Mouse (Mus musculus): ENCODE measurements around the gene Dmrta1. TPM values are rescaled to one million over a fixed set of nuclear protein-coding genes. Genes with fewer than 3 reads are reported as not detected.

Dmrta1 gene
- 0.35 and 0.52 TPM in 2 replicates for polyA plus RNA-seq (2014; fragmentation: Nextera tagmentation; extraction: Ambion mirVana)

DNA sequence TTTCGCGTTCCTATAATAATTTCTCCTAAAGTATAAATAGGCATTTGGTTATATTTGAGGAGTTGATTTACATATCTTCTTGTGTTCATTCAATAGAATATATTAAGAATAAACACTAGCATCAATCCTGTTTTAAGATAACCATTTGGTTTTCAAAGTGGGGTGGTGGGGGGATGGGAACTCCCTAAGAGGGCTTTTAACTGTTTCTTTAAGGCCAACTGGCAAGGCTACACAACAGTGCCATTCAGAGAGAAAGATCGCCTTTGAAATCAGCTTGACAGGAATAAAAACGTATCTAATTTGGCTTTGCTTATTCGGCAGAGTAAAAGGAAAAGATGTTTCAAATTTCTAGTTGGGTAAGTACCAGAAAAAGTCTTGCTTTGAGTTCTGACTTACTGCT, at the start of gene Dmrta1:
Gene Dmrta1 (plus strand): TSS at position 242 of the 400 bp plus-strand sequence.
- Histone ChIP-seq H3K9me3 (ENCODE audit: control insufficient read depth, low read length) (no peaks in the 10 kb centered on the region), H3K27me3 (ENCODE audit: control insufficient read depth, insufficient read depth, low read length) (no peaks in the 10 kb centered on the region), H3K4me3 (replicated peaks; ENCODE audit: low read length) (no peak within 1 kb of the TSS), H3K27ac (no peak within 1 kb of the TSS), H3K4me1 (replicated peaks; ENCODE audit: control insufficient read depth, insufficient read depth, low read length) (peaks cover 7% of the 10 kb centered on the region; the same call in 1 of the 2 replicates), H3K4me2 (replicated peaks) (no peak within 1 kb of the TSS), H3K9ac (no peak within 1 kb of the TSS), H3K36me3 (replicated peaks; ENCODE audit: control insufficient read depth, insufficient read depth) (no peaks in the 10 kb centered on the region)
- DNase-seq (ENCODE audit: low spot score) (no peak), ATAC-seq (ENCODE audit: low FRiP score) (no peak)
- 42% methylated on average over 5 of the region's 5 CpGs for WGBS

DNA sequence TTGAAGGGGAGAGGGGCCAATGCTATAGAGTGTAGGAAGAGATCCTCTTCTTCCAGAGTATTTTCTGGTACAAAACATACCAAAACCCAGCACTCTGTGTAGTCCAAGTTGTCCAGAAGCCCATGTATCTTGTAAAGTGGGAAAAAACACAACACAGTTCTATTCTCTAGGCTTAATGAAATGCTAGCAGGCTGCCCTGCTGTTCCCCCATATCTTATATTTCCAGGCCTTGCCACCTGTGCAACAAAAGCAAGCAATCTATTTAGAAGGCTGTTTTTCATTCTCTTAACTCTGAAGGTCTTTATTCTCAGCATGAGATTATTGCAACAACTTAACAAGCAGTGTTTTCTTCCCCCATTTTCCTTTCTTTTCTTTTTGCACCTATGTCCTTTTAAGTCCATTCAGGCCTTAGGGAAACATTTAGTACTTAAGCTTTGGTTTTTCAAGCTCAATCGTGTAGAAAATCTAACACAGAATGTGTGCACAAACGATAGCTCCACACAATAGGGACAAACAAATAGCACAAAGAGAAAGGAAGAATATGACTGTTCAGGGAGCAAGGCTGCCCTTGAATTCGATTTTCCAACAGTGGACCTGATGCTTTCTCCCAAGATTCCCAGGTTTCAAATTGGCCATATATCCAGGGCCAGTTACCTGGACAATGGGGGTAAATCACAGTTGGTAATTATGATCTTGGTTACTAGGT, 48.7 kb upstream of the Dmrta1 start:
- Histone ChIP-seq H3K9me3 (ENCODE audit: control insufficient read depth, low read length) (no peaks in the 10 kb centered on the region), H3K4me3 (replicated peaks; ENCODE audit: low read length) (no peak overlapping the region), H3K27ac (no peak overlapping the region), H3K27me3 (ENCODE audit: control insufficient read depth, insufficient read depth, low read length) (no peaks in the 10 kb centered on the region), H3K4me1 (replicated peaks; ENCODE audit: control insufficient read depth, insufficient read depth, low read length) (no peaks in the 10 kb centered on the region), H3K4me2 (replicated peaks) (no peak overlapping the region), H3K36me3 (replicated peaks; ENCODE audit: control insufficient read depth, insufficient read depth) (no peaks in the 10 kb centered on the region), H3K9ac (no peak overlapping the region)
- 24% methylated on average over 3 of the region's 3 CpGs for WGBS
- DNase-seq (ENCODE audit: low spot score): no peak
- no peak for ATAC-seq (ENCODE audit: low FRiP score)

- H3K27me3 ChIP-seq (ENCODE audit: control insufficient read depth, insufficient read depth, low read length): no peaks in the 10 kb centered on the region
- H3K27ac ChIP-seq: no peak overlapping the region
- H3K9me3 ChIP-seq (ENCODE audit: control insufficient read depth, low read length): no peaks in the 10 kb centered on the region
- ATAC-seq (ENCODE audit: low FRiP score) (no peak), DNase-seq (ENCODE audit: low spot score) (no peak)
- no peaks in the 10 kb centered on the region for H3K4me1 ChIP-seq (replicated peaks; ENCODE audit: control insufficient read depth, insufficient read depth, low read length)
- no peaks in the 10 kb centered on the region for H3K36me3 ChIP-seq (replicated peaks; ENCODE audit: control insufficient read depth, insufficient read depth)
- H3K4me3 ChIP-seq (replicated peaks; ENCODE audit: low read length): no peak overlapping the region
- no peak overlapping the region for H3K4me2 ChIP-seq (replicated peaks)
- 77% methylated on average over 6 of the region's 6 CpGs for WGBS
- no peak overlapping the region for H3K9ac ChIP-seq
These were observed 47.7 kb upstream of the Dmrta1 start for GRCm38 (mm10) chr4:89631560-89631959.

- no peak for ATAC-seq (ENCODE audit: low FRiP score)
- H3K4me3 ChIP-seq (replicated peaks; ENCODE audit: low read length): no peak overlapping the region
- no peaks in the 10 kb centered on the region for H3K4me1 ChIP-seq (replicated peaks; ENCODE audit: control insufficient read depth, insufficient read depth, low read length)
- H3K9me3 ChIP-seq (ENCODE audit: control insufficient read depth, low read length): no peaks in the 10 kb centered on the region
- DNase-seq (ENCODE audit: low spot score): no peak
- H3K36me3 ChIP-seq (replicated peaks; ENCODE audit: control insufficient read depth, insufficient read depth): no peaks in the 10 kb centered on the region
- no peaks in the 10 kb centered on the region for H3K27me3 ChIP-seq (ENCODE audit: control insufficient read depth, insufficient read depth, low read length)
- H3K9ac ChIP-seq: no peak overlapping the region
- no peak overlapping the region for H3K4me2 ChIP-seq (replicated peaks)
- H3K27ac ChIP-seq: no peak overlapping the region
- WGBS: 47% methylated on average over 6 of the region's 6 CpGs
These were observed 40.6 kb upstream of the Dmrta1 start for GRCm38 (mm10) chr4:89638651-89639050.

- no peaks in the 10 kb centered on the region for H3K9me3 ChIP-seq (ENCODE audit: control insufficient read depth, low read length)
- no peaks in the 10 kb centered on the region for H3K36me3 ChIP-seq (replicated peaks; ENCODE audit: control insufficient read depth, insufficient read depth)
- no peak overlapping the region for H3K4me3 ChIP-seq (replicated peaks; ENCODE audit: low read length)
- H3K9ac ChIP-seq: no peak overlapping the region
- 65% methylated on average over 9 of the region's 9 CpGs for WGBS
- H3K4me2 ChIP-seq (replicated peaks): no peak overlapping the region
- no peak overlapping the region for H3K27ac ChIP-seq
- no peaks in the 10 kb centered on the region for H3K27me3 ChIP-seq (ENCODE audit: control insufficient read depth, insufficient read depth, low read length)
- no peaks in the 10 kb centered on the region for H3K4me1 ChIP-seq (replicated peaks; ENCODE audit: control insufficient read depth, insufficient read depth, low read length)
- no peak for DNase-seq (ENCODE audit: low spot score)
- no peak for ATAC-seq (ENCODE audit: low FRiP score)
These were observed 34.8 kb upstream of the Dmrta1 start for GRCm38 (mm10) chr4:89644235-89645115.

- 57% methylated on average over 20 of the region's 20 CpGs for WGBS
- Histone ChIP-seq H3K27me3 (ENCODE audit: control insufficient read depth, insufficient read depth, low read length) (no peaks in the 10 kb centered on the region), H3K36me3 (replicated peaks; ENCODE audit: control insufficient read depth, insufficient read depth) (no peaks in the 10 kb centered on the region), H3K27ac (no peak overlapping the region), H3K9me3 (ENCODE audit: control insufficient read depth, low read length) (no peaks in the 10 kb centered on the region), H3K4me1 (replicated peaks; ENCODE audit: control insufficient read depth, insufficient read depth, low read length) (0 out of 2 replicates have a peak, but pooled peaks cover 4% of the 10 kb centered on the region), H3K4me3 (replicated peaks; ENCODE audit: low read length) (no peak overlapping the region), H3K9ac (peak overlapping the region; percentile 34; the same call in 1 of the 2 replicates), H3K4me2 (replicated peaks) (peak overlapping the region; percentile 29)
- no peak for DNase-seq (ENCODE audit: low spot score)
- 0 out of 2 replicates have a peak, but pooled peaks have one; percentile 51 for ATAC-seq (ENCODE audit: low FRiP score)
These were observed 28.6 kb upstream of the Dmrta1 start for GRCm38 (mm10) chr4:89650352-89651311.

GRCm38 (mm10) chr4:89651312-89651686, 27.9 kb upstream of the Dmrta1 start:
- WGBS: 48% methylated on average over 2 of the region's 2 CpGs

GRCm38 (mm10) chr4:89651779-89652178, 27.5 kb upstream of the Dmrta1 start:
- Histone ChIP-seq H3K9ac (no peak overlapping the region), H3K4me1 (replicated peaks; ENCODE audit: control insufficient read depth, insufficient read depth, low read length) (0 out of 2 replicates have a peak, but pooled peaks cover 4% of the 10 kb centered on the region), H3K27ac (no peak overlapping the region), H3K27me3 (ENCODE audit: control insufficient read depth, insufficient read depth, low read length) (no peaks in the 10 kb centered on the region), H3K4me3 (replicated peaks; ENCODE audit: low read length) (no peak overlapping the region), H3K36me3 (replicated peaks; ENCODE audit: control insufficient read depth, insufficient read depth) (no peaks in the 10 kb centered on the region), H3K4me2 (replicated peaks) (no peak overlapping the region), H3K9me3 (ENCODE audit: control insufficient read depth, low read length) (no peaks in the 10 kb centered on the region)
- WGBS: 84% methylated on average over 1 of the region's 1 CpGs
- ATAC-seq (ENCODE audit: low FRiP score) (no peak), DNase-seq (ENCODE audit: low spot score) (no peak)

More at GRCm38 (mm10) chr4:89651312-89651686, 27.9 kb upstream of the Dmrta1 start:
- H3K4me2 ChIP-seq (replicated peaks): peak overlapping the region; percentile 29; the same call in 1 of the 2 replicates
- H3K9ac ChIP-seq: peak overlapping the region; percentile 34; the same call in 1 of the 2 replicates
- H3K4me3 ChIP-seq (replicated peaks; ENCODE audit: low read length): no peak overlapping the region
- DNase-seq (ENCODE audit: low spot score) (no peak), ATAC-seq (ENCODE audit: low FRiP score) (no peak)
- no peaks in the 10 kb centered on the region for H3K27me3 ChIP-seq (ENCODE audit: control insufficient read depth, insufficient read depth, low read length)
- no peaks in the 10 kb centered on the region for H3K36me3 ChIP-seq (replicated peaks; ENCODE audit: control insufficient read depth, insufficient read depth)
- 0 out of 2 replicates have a peak, but pooled peaks cover 4% of the 10 kb centered on the region for H3K4me1 ChIP-seq (replicated peaks; ENCODE audit: control insufficient read depth, insufficient read depth, low read length)
- H3K9me3 ChIP-seq (ENCODE audit: control insufficient read depth, low read length): no peaks in the 10 kb centered on the region
- no peak overlapping the region for H3K27ac ChIP-seq

All from hindbrain, embryonic 14.5 days (tissue).